Mouse (Mus musculus): Measurements from ENCODE around the gene Mta1.

The Mta1 gene

GRCm38 (mm10) chr12:113151046-113151445 lies 53.0 kb downstream of the Mta1 start:
- DNase-seq = no peak

- DNase-seq = peak; percentile 74 to 79
These were observed 53.7 kb downstream of the Mta1 start for GRCm38 (mm10) chr12:113151661-113152271.

- DNase-seq = peak; percentile 62
These were observed 54.2 kb downstream of the Mta1 start for GRCm38 (mm10) chr12:113152272-113152661.

GRCm38 (mm10) chr12:113152991-113153525 lies 55.0 kb downstream of the Mta1 start:
- DNase-seq = no peak

- no peak for DNase-seq
These were observed 55.9 kb downstream of the Mta1 start for GRCm38 (mm10) chr12:113153971-113154370.

- no peak for DNase-seq
These were observed 56.6 kb downstream of the Mta1 start for GRCm38 (mm10) chr12:113154747-113155075.

- DNase-seq = peak; percentile 74 to 81
These were observed 57.1 kb downstream of the Mta1 start for GRCm38 (mm10) chr12:113155076-113155771.

- peak; percentile 100 for DNase-seq
These were observed 57.9 kb downstream of the Mta1 start, which contains the start of gene Tedc1 for GRCm38 (mm10) chr12:113155887-113156539. Tedc1 (plus strand) TSS chr12:113156421.

GRCm38 (mm10) chr12:113156540-113156929 lies 58.5 kb downstream of the Mta1 start:
- no peak for DNase-seq

GRCm38 (mm10) chr12:113157002-113157401 lies 58.9 kb downstream of the Mta1 start:
- DNase-seq = no peak

- DNase-seq = no peak
These were observed 59.4 kb downstream of the Mta1 start for GRCm38 (mm10) chr12:113157521-113157920.

- DNase-seq = no peak
These were observed 59.9 kb downstream of the Mta1 start for GRCm38 (mm10) chr12:113157971-113158370.

GRCm38 (mm10) chr12:113163561-113164006 lies 65.5 kb downstream of the Mta1 start:
- no peak for DNase-seq

- peak in 1 of 2 experiments; percentile 18 for DNase-seq
These were observed 70.0 kb downstream of the Mta1 start for GRCm38 (mm10) chr12:113168031-113168536.

- DNase-seq = no peak
These were observed 79.1 kb downstream of the Mta1 start for GRCm38 (mm10) chr12:113176960-113177725.

GRCm38 (mm10) chr12:113181020-113181419 lies 82.9 kb downstream of the Mta1 start:
- no peak for DNase-seq

- DNase-seq = no peak
These were observed 86.9 kb downstream of the Mta1 start for GRCm38 (mm10) chr12:113184945-113185344.

- DNase-seq = peak in 1 of 2 experiments; percentile 41
These were observed 87.6 kb downstream of the Mta1 start, which contains the start of gene Tmem121 for GRCm38 (mm10) chr12:113185442-113186291. Tmem121 (plus strand) TSS chr12:113185930.

GRCm38 (mm10) chr12:113186326-113187010 lies 88.4 kb downstream of the Mta1 start:
- DNase-seq = no peak
